Mouse (Mus musculus) lung, postnatal 0 days (tissue): Measurements from ENCODE around the gene Maats1. TPM values are rescaled to one million over a fixed set of nuclear protein-coding genes. Genes with fewer than 3 reads are reported as not detected.
A peak's percentile ranks its signal among the peaks of the same experiment; 100 is the strongest.

Source experiments
- ATAC-seq: fragments of 200-750 bp; cut with Nextera tagmentation; 2 replicates; pipeline ENCODE4 v1.8.0; 2017; ENCODE audit warnings: moderate library complexity
- DNase-seq: peaks from one replicate; pipeline ENCODE4 v3.0.0-alpha.2; 2016; ENCODE audit warnings: low spot score
- H3K27ac ChIP-seq: fragments of 300-500 bp; sonication (generic); 2 replicates; pipeline ENCODE4 v1.5.1; 2014; ENCODE audit warnings: antibody characterized with exemption, mild to moderate bottlenecking, low read length, mixed read lengths
- H3K27me3 ChIP-seq: fragments of 300-500 bp; sonication (generic); replicated peaks from 2 replicates; pipeline ENCODE4 v1.6.1; 2014; ENCODE audit warnings: low read length, mixed read lengths; ENCODE audit not compliant: insufficient read depth
- H3K36me3 ChIP-seq: fragments of 300-500 bp; sonication (generic); 2 replicates; pipeline ENCODE4 v1.6.1; 2014; ENCODE audit warnings: low read length, mixed read lengths; ENCODE audit not compliant: insufficient read depth
- H3K4me1 ChIP-seq: fragments of 300-500 bp; sonication (generic); 2 replicates; pipeline ENCODE4 v1.6.1; 2014; ENCODE audit warnings: antibody characterized with exemption, low read depth, low read length, mixed read lengths; ENCODE audit not compliant: insufficient read depth
- H3K4me2 ChIP-seq: fragments of 300-500 bp; sonication (generic); replicated peaks from 2 replicates; pipeline ENCODE4 v1.6.1; 2014; ENCODE audit warnings: low read depth, mild to moderate bottlenecking, low read length, moderate library complexity, mixed read lengths
- H3K4me3 ChIP-seq: fragments of 300-500 bp; sonication (generic); 2 replicates; pipeline ENCODE4 v1.5.1; 2014; ENCODE audit warnings: low read depth, low read length
- H3K9ac ChIP-seq: fragments of 300-500 bp; sonication (generic); replicated peaks from 2 replicates; pipeline ENCODE4 v1.6.1; 2014; ENCODE audit warnings: low read depth, mild to moderate bottlenecking
- H3K9me3 ChIP-seq: fragments of 300-500 bp; sonication (generic); 2 replicates; pipeline ENCODE4 v1.6.1; 2016; ENCODE audit warnings: low read length, mixed read lengths
- CTCF ChIP-seq: IDR thresholded peaks from 2 replicates; pipeline ENCODE4 v1.5.1; 2016; ENCODE audit warnings: antibody characterized with exemption, mild to moderate bottlenecking
- EP300 ChIP-seq: IDR thresholded peaks from 2 replicates; pipeline ENCODE4 v1.6.1; 2016; ENCODE audit warnings: antibody characterized with exemption, mild to moderate bottlenecking, control low read depth
- WGBS: fragments of 180-500 bp; shearing (Covaris S2); extraction: QIAGEN DNeasy Blood & Tissue Kit; methylation state at CpG from one replicate; pipeline ENCODE4 v1.1.7; 2014; 5-methylcytosine and 5-hydroxymethylcytosine counted together
- polyA plus RNA-seq: library from polyadenylated mRNA; unstranded; fragments of >200 nt; fragmentation: Nextera tagmentation; extraction: Ambion mirVana; gene quantifications from 2 replicates; pipeline ENCODE4 v1.2.1, GENCODE M21; 2015

Gene Maats1
- polyA plus RNA-seq, 1 experiment from 2014 or later: 2.6 TPM

DNA sequence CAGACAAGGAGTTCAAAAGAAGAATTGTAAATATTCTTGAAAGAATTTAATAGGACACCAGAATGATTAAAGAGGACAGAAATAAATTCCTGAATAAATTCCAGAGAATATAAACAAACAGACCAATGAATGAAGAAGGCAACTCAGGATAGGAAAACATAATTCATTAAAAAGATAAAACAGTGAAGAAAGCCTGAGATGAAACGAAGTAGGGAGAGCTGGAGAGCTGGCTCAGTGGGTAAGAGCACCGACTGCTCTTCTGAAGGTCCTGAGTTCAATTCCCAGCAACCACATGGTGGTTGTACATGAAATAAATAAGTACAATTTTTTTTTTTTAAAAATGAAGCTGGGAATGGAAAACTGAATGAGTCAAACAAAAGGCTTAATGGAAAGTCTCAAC, 67.2 kb downstream of the Maats1 start:
- H3K9ac ChIP-seq: no peak overlapping the region
- H3K4me1 ChIP-seq: no peaks in the 10 kb centered on the region
- DNase-seq (no peak), ATAC-seq (no peak)
- H3K27ac ChIP-seq: no peak overlapping the region
- no peaks in the 10 kb centered on the region for H3K9me3 ChIP-seq
- no peaks in the 10 kb centered on the region for H3K27me3 ChIP-seq
- no peak for TF ChIP-seq EP300
- no peak for TF ChIP-seq CTCF
- no peak overlapping the region for H3K4me2 ChIP-seq
- H3K36me3 ChIP-seq: no peaks in the 10 kb centered on the region
- H3K4me3 ChIP-seq: no peak overlapping the region
- WGBS: 48% methylated on average over 2 of the region's 2 CpGs

DNA sequence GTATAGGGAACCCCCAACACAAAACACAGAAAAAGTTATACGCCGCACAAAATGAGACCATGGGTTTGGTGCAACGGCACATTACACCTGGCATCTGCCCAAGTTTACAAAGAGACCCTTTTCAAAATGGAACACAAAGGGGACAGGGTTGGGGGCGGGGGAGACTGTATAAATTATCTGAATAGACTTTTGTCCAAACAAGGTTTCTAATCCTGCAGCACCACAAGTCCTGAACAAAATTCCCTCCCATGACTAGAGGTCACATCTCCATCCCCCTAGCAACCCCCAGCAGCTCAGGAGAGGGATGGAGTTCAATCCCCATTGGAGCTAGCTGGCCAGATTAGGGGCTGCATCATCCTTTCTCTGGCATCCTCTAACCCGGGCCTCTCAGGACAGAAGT, 69.5 kb downstream of the Maats1 start:
- ATAC-seq: no peak
- WGBS: 59% methylated on average over 5 of the region's 5 CpGs
- H3K4me3 ChIP-seq: no peak overlapping the region
- no peaks in the 10 kb centered on the region for H3K36me3 ChIP-seq
- DNase-seq: no peak
- no peak overlapping the region for H3K27ac ChIP-seq
- H3K4me2 ChIP-seq: no peak overlapping the region
- H3K9me3 ChIP-seq: no peaks in the 10 kb centered on the region
- TF ChIP-seq CTCF: no peak
- no peak for TF ChIP-seq EP300
- H3K9ac ChIP-seq: no peak overlapping the region
- no peaks in the 10 kb centered on the region for H3K27me3 ChIP-seq
- H3K4me1 ChIP-seq: no peaks in the 10 kb centered on the region

DNA sequence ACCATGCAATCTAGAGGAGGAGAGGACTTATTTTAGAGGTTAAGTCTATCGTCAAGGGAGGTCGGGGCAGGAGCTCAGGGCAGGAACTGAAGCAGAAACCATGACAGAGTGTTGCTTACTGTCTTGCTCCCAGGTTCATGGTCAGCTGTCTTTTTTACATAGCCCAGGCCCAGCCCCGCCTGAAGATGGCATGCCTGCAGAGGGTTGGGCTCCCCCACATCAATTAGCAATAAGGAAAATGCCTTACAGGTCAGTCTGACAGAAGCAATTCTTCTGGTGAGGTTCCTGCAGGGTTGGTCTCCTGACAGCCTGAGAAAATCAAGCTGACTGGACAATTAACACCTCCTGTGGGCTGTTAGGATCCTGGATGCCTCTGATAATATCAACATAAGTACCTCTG, 70.3 kb downstream of the Maats1 start:
- TF ChIP-seq EP300 (no peak), CTCF (no peak)
- Histone ChIP-seq H3K27me3 (no peaks in the 10 kb centered on the region), H3K36me3 (no peaks in the 10 kb centered on the region), H3K4me2 (no peak overlapping the region), H3K9me3 (no peaks in the 10 kb centered on the region), H3K4me3 (no peak overlapping the region), H3K4me1 (no peaks in the 10 kb centered on the region), H3K27ac (no peak overlapping the region), H3K9ac (no peak overlapping the region)
- no peak for DNase-seq
- ATAC-seq: no peak
- 64% methylated on average over 3 of the region's 3 CpGs for WGBS

DNA sequence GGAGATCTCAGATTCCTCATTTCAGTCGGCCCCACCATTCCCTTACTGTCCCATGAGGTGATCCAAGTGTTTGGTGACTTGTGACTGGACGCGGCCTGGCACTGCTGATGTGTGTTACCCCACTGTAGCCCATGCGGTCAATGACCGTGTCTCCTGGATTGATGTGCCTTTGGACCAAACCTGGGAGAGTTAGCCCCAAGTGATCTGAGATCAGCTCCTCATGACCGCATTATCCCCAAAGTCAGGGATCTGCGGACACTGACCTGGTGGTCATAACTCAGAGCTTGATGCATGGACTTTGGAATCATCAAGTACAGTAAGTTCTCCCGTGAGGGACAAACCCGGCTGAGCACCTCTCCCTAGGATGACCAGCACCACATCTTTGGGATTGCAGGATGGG, 86.0 kb downstream of the Maats1 start:
- no peaks in the 10 kb centered on the region for H3K27me3 ChIP-seq
- no peaks in the 10 kb centered on the region for H3K4me1 ChIP-seq
- H3K4me3 ChIP-seq: no peak overlapping the region
- no peak overlapping the region for H3K4me2 ChIP-seq
- H3K9me3 ChIP-seq: no peaks in the 10 kb centered on the region
- H3K27ac ChIP-seq: no peak overlapping the region
- H3K36me3 ChIP-seq: no peaks in the 10 kb centered on the region
- TF ChIP-seq EP300 (no peak), CTCF (no peak)
- no peak for DNase-seq
- ATAC-seq: no peak
- H3K9ac ChIP-seq: no peak overlapping the region
- WGBS: 91% methylated on average over 9 of the region's 9 CpGs

DNA sequence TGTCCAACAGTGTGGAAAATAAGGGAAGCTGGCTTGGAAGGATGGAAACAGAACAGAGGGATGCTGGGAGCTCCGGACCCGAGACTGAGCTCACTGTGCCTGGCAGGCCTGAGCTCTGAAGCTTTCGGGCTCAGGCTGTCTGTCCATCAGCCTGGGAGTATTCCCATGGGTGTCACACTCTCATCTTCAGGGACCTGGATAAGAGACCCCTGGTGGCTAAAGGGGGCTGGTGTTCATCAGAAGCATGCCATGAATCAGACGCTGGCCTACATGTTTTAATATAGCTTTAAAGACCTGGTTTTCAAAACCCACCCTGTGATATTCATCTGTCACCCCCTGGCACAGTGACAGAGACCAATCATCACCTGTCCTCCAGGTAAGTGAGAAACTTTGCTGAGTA, 86.8 kb downstream of the Maats1 start:
- Histone ChIP-seq H3K9me3 (no peaks in the 10 kb centered on the region), H3K4me3 (no peak overlapping the region), H3K27ac (no peak overlapping the region), H3K4me2 (no peak overlapping the region), H3K4me1 (no peaks in the 10 kb centered on the region), H3K36me3 (no peaks in the 10 kb centered on the region), H3K27me3 (no peaks in the 10 kb centered on the region), H3K9ac (no peak overlapping the region)
- DNase-seq (no peak), ATAC-seq (no peak)
- no peak for TF ChIP-seq EP300
- TF ChIP-seq CTCF: peak; percentile 34; the same call in 1 of the 2 replicates
- 77% methylated on average over 4 of the region's 4 CpGs for WGBS

DNA sequence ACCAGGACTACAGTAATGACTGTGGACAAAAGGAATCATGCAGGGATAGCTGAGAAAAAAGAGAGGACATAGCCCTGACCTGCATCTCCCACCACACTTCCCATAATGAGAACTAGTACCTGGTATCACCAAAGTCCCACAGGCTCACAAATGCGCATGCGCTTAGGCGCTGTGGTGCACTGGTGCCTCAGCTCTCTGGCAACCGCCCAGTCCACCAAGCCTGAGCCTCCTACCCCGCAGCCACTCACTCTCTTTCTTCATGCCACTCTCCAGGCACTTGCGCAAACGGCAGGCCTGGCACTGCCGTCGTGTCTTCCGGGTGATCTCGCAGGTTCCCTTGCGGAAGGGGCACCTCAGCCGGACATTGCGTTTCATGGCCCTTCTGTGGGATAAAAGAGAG, 87.9 kb downstream of the Maats1 start:
- TF ChIP-seq EP300: no peak
- no peak for TF ChIP-seq CTCF
- ATAC-seq (peak; percentile 35), DNase-seq (peak; percentile 36)
- no peak overlapping the region for H3K4me3 ChIP-seq
- H3K27me3 ChIP-seq: no peaks in the 10 kb centered on the region
- no peak overlapping the region for H3K4me2 ChIP-seq
- no peak overlapping the region for H3K9ac ChIP-seq
- WGBS: 80% methylated on average over 14 of the region's 14 CpGs
- H3K36me3 ChIP-seq: no peaks in the 10 kb centered on the region
- H3K4me1 ChIP-seq: no peaks in the 10 kb centered on the region
- no peaks in the 10 kb centered on the region for H3K9me3 ChIP-seq
- H3K27ac ChIP-seq: no peak overlapping the region

DNA sequence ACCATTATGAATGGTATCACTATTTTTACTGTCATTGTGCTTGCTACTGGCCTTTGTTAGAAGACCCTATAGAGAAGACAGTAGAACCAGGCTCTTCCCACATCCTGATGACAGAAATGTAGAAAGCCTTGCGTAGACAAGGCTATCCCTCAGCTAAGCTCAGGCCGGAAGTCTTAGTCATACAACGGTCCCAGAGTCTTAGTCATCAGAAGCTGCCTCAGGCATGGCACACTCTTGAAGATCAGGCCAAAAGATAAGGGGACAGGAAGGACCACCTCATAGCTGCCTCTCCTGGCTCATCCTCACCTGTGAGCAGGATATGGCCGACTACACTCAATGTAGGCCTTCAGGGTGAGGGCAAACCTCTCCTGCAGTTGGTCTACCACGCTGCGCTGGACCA, 91.5 kb downstream of the Maats1 start:
- H3K36me3 ChIP-seq: no peaks in the 10 kb centered on the region
- H3K9me3 ChIP-seq: no peaks in the 10 kb centered on the region
- H3K27ac ChIP-seq: no peak overlapping the region
- WGBS: 90% methylated on average over 6 of the region's 6 CpGs
- H3K27me3 ChIP-seq: no peaks in the 10 kb centered on the region
- no peak overlapping the region for H3K9ac ChIP-seq
- TF ChIP-seq CTCF: no peak
- TF ChIP-seq EP300: no peak
- DNase-seq (no peak), ATAC-seq (no peak)
- no peak overlapping the region for H3K4me3 ChIP-seq
- H3K4me1 ChIP-seq: no peaks in the 10 kb centered on the region
- H3K4me2 ChIP-seq: no peak overlapping the region
